21 mouse cellular contexts compared by ENCODE assay signal in the genomic region with DNA sequence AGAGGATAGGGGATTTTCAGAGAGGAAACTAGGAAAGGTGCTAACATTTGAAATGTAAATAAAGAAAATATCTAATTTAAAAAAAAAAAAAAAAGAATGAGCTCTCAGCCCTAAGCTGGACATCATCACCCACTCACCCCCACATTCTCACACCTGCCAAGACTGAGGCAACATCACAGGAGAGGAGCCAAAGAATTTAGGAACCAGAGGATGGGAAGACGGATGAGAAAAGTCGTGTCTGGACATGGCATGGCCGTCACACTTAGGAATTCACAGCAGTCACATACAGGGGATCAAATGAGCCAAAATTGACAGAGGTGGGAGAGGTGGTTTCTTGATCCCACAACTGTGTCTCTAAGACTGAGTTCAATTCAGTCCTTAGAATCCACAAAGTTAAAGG.
A peak's percentile ranks its signal among the peaks of the same experiment; 100 is the strongest.
DNase-seq lines count a peak whose midpoint lies in the region; ATAC-seq lines count a peak whose summit lies in the region.
"Had no signal": no experiment of that assay in that cellular context is flagged by ENCODE, and none has a peak within 500 bp of the region (broad histone marks: within the 10 kb centered on the region; RNA-seq: fewer than 3 reads in every experiment).

No protein-coding gene starts in this region.

- H3K9me3 ChIP-seq in midbrain, embryonic 11.5 days (ENCODE audit: control insufficient read depth, low read length) = no peaks in the 10 kb centered on the region
- H3K9me3 ChIP-seq in midbrain, embryonic 13.5 days = no peaks in the 10 kb centered on the region
- H3K9me3 ChIP-seq: G1E had no signal

- H3K36me3 ChIP-seq in midbrain, embryonic 11.5 days (ENCODE audit: control insufficient read depth, insufficient read depth, low read length) = no peaks in the 10 kb centered on the region
- H3K36me3 ChIP-seq in midbrain, embryonic 13.5 days = no peaks in the 10 kb centered on the region
- H3K36me3 ChIP-seq: G1E had no signal

- no peak overlapping the region for H3K27ac ChIP-seq in midbrain, embryonic 11.5 days (ENCODE audit: low read depth, low read length)
- H3K27ac ChIP-seq in midbrain, embryonic 13.5 days = no peak overlapping the region

- no peak overlapping the region for H3K4me3 ChIP-seq in midbrain, embryonic 11.5 days (ENCODE audit: low read depth, low read length)
- no peak overlapping the region for H3K4me3 ChIP-seq in midbrain, embryonic 13.5 days (replicated peaks)

- DNase-seq in heart, adult 11 months = peak; percentile 27
- no peak for DNase-seq in heart, adult 9 months (ENCODE audit: low spot score in 2 of 2)
- DNase-seq in midbrain, embryonic 11.5 days (ENCODE audit: low spot score, missing footprints) = peak; percentile 51
- DNase-seq in gonadal fat pad, adult 2 months (ENCODE audit: low read depth) = peak; percentile 92
- DNase-seq in embryo, embryonic 10.5 days (ENCODE audit: low spot score) = no peak
- DNase-seq: adrenal gland, adult 2 months; adrenal gland, adult 8-10 months; adrenal gland, postnatal 10 days; adrenal gland, postnatal 14 days; adrenal gland, postnatal 25 days; adrenal gland, postnatal 36 days; B cell, adult 2 months; cerebellum, adult 11 months; cerebellum, adult 11-12 months; cerebellum, adult 18-20 months had no signal

- H3K4me2 ChIP-seq in midbrain, embryonic 11.5 days = no peak overlapping the region
- no peak overlapping the region for H3K4me2 ChIP-seq in midbrain, embryonic 13.5 days (replicated peaks)

- ATAC-seq in midbrain, embryonic 11.5 days (ENCODE audit: low FRiP score) = no peak
- ATAC-seq in midbrain, embryonic 13.5 days = no peak
- ATAC-seq: activated CD4-positive, CD25-positive, alpha-beta regulatory T cell, adult 4 months; CD4-positive, CD25-positive, alpha-beta regulatory T cell, adult 4 months; Patski had no signal

- H3K27me3 ChIP-seq in midbrain, embryonic 11.5 days (ENCODE audit: control insufficient read depth, insufficient read depth, low read length) = no peaks in the 10 kb centered on the region
- no peaks in the 10 kb centered on the region for H3K27me3 ChIP-seq in midbrain, embryonic 13.5 days
- H3K27me3 ChIP-seq: CH12.LX, Patski had no signal

- no peaks in the 10 kb centered on the region for H3K4me1 ChIP-seq in midbrain, embryonic 11.5 days (ENCODE audit: control insufficient read depth, insufficient read depth, low read length)
- no peaks in the 10 kb centered on the region for H3K4me1 ChIP-seq in midbrain, embryonic 13.5 days (replicated peaks)

- 89% methylated on average over 3 of the region's 3 CpGs for WGBS in midbrain, embryonic 11.5 days
- WGBS in midbrain, embryonic 13.5 days = 84% methylated on average over 3 of the region's 3 CpGs

- H3K9ac ChIP-seq in midbrain, embryonic 11.5 days (ENCODE audit: low read length) = no peak overlapping the region
- H3K9ac ChIP-seq in midbrain, embryonic 13.5 days (replicated peaks) = no peak overlapping the region

Comparison
In these comparisons a context has a peak if more than half of its experiments do, and no peak if none do; other contexts are left out.
1. DNase-seq: peak in heart, adult 11 months (single experiment), midbrain, embryonic 11.5 days (single experiment) and gonadal fat pad, adult 2 months (single experiment); none in heart, adult 9 months (0 of 2) and embryo, embryonic 10.5 days (single experiment).